Mouse (Mus musculus) NIH3T3 (cell line): ENCODE measurements around the gene Ints2.
"Not testable (repeated sequence)": the region's sequence is repeated elsewhere in the genome, so short reads cannot be mapped to it uniquely, and the experiment has no call there.

Source experiments
- DNase-seq: peaks from one replicate; pipeline ENCODE4 v3.0.0-alpha.2; 2012; ENCODE audit warnings: low read depth

Ints2 gene

GRCm38 (mm10) chr11:86257460-86258076 is at the start of gene Ints2:
Gene Ints2 (minus strand): TSS chr11:86257575.
- peak; percentile 98 for DNase-seq

DNA sequence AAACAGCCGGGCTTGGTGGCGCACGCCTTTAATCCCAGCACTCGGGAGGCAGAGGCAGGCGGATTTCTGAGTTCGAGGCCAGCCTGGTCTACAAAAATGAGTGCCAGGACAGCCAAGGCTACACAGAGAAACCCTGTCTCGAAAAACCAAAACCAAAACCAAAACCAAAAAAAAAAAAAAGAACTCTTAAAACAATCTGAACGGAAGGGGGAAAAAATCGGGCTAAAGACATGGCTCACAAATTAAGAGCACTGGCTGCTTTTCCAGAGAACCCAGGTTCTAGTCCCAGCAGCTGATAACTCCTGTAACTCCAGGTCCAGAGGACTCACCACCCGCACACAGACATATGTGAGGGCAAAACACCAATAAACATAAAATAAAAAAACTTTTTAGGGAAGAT is 34.8 kb upstream of the Ints2 start:
- not testable (repeated sequence) for DNase-seq

DNA sequence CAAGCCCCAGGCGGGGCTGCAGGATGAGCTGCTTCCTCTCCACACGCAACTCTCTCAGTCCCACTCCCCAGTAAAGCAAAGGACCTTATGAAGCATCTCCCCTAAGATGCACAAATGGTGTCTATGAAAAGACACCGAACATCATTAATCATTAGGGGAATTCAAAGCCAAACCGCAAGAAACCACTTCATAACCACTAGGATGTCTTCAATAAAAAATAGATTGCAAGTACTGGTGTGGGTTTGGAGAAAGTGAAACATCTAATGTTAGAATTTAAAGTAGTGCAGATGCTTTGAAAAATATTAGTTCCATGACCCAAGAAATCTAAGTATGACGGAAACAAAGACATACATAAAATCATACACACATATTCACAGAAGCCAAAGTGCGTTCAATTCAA is 34.3 kb upstream of the Ints2 start:
- DNase-seq, result no peak

DNA sequence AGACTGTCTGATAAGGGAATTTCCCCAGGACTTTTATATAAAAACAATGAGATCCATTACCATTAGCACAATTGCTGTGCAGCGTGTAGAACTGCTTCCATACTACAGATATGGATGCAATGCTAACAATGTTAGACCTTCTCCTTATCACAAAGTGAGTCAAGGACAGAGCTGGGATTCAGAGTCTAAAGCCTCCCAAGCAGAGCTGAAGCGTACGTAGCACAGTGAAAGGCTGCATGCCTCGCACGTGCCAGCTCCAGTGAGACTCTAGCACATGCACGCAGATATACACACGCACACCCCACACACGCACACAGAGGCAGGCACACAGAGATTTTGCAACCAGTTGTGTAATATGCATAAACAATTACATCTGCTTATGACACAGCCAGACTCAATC is 28.4 kb upstream of the Ints2 start:
- DNase-seq, result peak; percentile 15

DNA sequence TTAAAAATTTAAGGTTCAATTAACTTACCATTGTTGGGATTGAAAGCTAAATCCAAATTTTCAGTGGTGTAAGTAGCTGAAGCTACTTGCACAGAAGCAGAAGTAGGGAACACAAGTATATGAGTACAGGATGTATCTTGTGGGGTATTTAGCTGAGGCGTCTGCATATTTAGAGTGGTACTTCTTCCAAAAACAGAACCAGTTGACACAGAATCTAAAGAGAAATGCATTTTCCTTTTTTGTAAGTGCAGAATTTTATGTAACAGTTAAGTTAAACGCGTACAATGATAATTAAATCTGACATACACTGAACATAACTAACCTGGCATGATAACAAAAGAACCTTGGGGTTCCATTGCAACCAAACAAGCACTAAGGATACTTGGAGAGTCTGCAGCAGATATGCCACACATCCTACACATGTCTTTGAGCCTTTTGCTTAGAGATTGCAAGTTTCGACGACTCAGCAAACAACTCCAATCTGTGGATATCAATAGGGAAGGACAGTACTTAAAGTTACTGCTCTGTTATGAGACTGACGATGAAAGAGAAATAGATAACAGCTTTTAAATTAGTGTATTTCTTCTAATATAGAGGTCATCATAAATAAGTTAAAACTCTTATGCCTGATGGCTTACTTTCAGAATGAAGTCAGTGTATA is 21.2 kb upstream of the Ints2 start:
- DNase-seq, result no peak

GRCm38 (mm10) chr11:86257054-86257453 is 321 bp downstream of the Ints2 start:
- no peak for DNase-seq

DNA sequence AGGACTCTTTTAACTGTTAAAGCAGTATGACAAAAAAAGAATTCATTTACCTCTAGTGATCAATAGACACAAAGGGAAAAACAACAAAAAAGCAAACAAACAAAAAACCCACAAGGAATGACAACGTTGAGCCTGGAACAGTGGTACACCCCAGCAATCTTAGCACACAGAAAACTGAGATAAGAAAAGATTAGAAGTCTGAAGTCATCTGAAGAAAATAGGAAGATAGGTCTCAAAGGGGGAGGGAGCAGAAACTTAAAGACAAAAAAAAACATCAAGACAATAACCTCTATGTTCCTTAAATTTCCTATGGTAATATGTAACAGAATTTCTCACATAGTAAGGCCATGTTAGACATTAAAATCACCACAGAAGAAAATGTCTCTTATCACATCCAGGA is 4.0 kb downstream of the Ints2 start:
- no peak for DNase-seq

- DNase-seq, result no peak
Measured at GRCm38 (mm10) chr11:86232446-86232845, 24.9 kb downstream of the Ints2 start.

- no peak for DNase-seq
Measured at GRCm38 (mm10) chr11:86231781-86232350, 25.5 kb downstream of the Ints2 start.

- no peak for DNase-seq
Measured at GRCm38 (mm10) chr11:86226646-86227180, 30.7 kb downstream of the Ints2 start.

- DNase-seq, result no peak
Measured at GRCm38 (mm10) chr11:86225761-86226160, 31.6 kb downstream of the Ints2 start.

- no peak for DNase-seq
Measured at GRCm38 (mm10) chr11:86211803-86212202, 45.6 kb downstream of the Ints2 start.

- DNase-seq, result no peak
Measured at GRCm38 (mm10) chr11:86209123-86209522, 48.3 kb downstream of the Ints2 start.

- no peak for DNase-seq
Measured at GRCm38 (mm10) chr11:86205876-86206275, 51.5 kb downstream of the Ints2 start.

DNA sequence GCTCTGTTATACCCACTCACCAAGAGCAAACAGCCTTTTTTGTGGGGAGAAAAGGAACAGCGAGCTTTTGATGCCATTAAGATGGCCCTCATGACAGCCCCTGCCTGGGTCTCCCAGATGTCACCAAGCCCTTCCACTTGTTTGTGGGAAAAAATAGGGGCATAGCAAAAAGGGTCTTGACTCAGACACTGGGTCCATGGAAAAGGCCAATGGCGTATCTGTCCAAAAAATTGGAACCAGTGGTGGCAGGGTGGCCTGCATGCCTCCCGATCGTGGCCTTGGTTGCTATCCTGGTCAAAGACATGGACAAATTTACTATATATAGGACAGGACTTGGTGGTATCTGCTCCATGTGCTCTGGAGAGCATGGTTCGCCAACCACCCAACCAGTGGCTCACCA is 52.3 kb downstream of the Ints2 start:
- no peak for DNase-seq

DNA sequence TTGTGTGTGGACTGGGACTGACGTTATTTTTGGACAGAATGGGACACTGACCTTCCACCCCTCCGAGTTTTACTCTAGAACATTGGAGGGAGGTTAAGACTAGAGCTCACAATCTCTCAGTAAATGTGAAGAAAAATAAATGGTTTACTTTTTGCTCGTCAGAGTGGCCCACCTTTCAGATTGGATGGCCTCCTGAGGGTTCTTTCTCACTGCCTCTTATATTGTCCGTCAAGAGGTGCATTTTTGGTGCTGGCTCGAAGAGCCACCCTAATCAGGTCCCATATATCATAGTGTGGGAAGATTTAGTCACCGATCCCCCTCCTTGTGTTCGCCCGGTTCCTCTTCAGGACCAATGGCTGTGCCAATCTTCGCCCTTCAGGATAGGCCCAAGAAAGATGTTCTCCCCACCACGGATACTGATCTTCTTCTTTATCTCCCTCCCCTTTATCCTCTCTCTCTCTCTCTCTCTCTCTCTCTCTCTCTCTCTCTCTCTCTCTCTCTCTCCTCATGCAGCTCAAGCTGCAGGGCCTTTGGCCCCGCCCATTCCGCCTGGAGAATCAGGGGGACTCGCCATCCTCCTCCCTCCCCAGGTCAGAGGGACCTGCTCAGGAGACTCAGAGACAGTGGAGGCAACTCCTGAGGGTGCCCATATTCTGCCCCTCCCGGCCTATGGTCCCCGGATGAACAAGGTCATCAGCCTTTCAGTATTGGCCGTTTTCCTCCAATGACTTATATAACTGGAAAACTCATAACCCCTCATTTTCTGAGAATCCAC is 55.3 kb downstream of the Ints2 start:
- DNase-seq, result peak; percentile 62

DNA sequence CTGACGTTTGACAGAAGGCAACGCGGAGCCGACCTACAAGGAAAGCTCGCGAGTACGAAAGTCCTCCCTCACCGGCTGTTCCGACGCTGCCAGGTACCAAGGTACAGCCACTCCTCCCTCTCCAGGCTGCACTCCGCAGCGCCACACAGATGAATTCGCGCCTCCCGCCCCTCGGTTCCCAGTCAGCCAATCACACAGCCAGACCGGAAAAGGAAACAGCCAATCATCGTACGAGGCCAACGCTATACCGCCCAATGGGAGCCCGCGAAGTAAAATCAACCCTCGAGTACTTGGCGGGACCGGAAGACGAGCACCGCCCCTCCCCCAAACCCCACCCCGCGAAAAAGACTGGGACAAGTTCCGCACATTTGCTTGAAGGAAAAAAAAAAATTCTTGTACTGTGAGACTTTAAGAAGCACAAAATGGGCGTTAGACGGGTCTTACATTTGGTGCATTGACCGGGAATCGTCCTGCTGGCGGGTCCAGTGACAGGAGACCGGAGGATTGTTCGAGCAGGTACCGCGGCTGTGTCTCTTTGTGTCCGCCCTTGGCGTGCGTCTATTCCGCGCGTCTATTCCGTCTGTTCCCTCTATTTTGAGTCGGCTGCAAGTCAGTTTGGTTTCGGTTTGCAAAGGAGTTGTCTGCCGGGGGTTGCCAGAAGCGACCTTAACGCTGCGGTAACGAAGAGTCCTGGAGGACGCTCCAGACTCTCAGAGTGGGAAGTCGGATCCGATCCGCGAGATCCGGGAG is 56.2 kb downstream of the Ints2 start, which contains the start of gene Brip1:
Gene Brip1 (minus strand): TSS at position 157 of the 750 bp plus-strand sequence.
- DNase-seq, result peak; percentile 97

DNA sequence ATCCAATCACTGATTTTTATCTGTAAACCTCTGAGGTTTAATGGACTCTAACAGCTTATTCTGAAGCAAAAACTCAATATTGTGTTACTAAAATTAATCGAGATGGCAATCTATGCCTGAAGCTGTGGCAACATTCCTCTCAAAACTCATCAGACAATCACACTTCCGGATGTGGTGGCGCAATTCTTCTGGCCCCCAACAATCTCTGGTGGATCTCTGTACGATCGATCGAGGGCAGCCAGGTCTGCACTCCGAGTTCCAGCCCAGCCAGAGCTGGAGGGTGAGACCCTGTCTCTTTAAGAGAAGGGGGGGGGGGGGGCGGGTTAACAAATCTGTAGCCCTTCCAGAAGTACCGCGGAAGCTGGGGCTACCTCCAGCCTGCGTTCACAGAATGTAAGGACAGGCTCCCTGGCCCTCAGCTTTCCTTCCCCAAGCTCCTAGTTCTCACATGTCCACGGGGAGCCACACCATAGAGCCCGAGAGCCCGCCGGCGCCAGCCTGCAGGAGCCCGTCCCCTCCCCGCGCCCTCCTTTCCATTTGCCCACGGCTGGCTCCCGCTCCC is 56.8 kb downstream of the Ints2 start:
- DNase-seq, result no peak

GRCm38 (mm10) chr11:86199733-86200132 is 57.6 kb downstream of the Ints2 start:
- no peak for DNase-seq

DNA sequence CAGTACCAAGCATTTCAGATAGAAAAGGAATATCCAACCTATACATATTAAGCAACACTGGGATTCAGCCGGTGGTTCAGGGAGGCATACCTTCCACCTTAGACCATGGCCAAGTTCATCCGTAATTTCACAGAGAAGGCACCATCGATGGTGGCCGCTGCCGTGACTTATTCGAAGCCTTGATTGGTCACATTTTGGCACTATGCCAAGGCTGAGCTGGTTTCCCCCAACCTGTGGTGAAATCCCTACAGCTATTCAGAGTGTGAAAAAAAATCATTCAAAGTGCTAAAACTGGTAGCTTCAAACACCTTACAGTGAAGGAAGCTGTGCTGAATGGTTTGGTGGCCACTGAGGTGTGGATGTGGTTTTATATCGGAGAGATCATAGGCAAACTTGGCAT is 72.2 kb downstream of the Ints2 start:
- DNase-seq, result not testable (repeated sequence)

GRCm38 (mm10) chr11:86175833-86176232 is 81.5 kb downstream of the Ints2 start:
- no peak for DNase-seq
